Mouse (Mus musculus): ENCODE measurements at regions not wholly inside any gene's neighbourhood (a gene's known extent, or its start where the extent isn't known, plus 50 kb on each side); places are given as distances from the start of the nearest gene placed in this dataset.

DNA sequence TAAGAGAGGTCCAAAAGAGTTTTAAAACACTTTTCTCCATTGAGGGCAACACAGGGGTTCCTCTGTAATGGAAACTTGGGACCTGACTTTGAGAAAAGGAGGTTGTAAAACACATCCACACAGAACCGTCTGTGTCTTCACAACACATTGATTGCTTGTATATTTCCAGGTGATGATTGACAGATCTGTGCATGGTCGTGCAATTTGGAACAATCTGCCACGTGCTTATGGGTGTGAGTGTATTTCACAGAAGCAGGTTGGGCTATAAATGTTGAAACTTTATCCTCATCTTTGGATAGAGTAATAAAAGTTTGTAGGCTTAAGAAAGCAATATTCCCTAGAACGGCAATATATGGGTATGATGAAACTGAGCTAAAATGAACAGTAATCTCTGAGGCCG is 559.5 kb upstream of the Plxna2 start:
- Histone ChIP-seq H3K9ac (no peak overlapping the region), H3K4me1 (no peaks in the 10 kb centered on the region), H3K36me3 (no peaks in the 10 kb centered on the region), H3K4me3 (no peak overlapping the region), H3K27me3 (replicated peaks) (no peaks in the 10 kb centered on the region), H3K9me3 (no peaks in the 10 kb centered on the region), H3K27ac (replicated peaks) (no peak overlapping the region), H3K4me2 (no peak overlapping the region)
- 72% methylated on average over 5 of the region's 5 CpGs for WGBS
- ATAC-seq (ENCODE audit: extremely low read depth, insufficient number of reproducible peaks, low FRiP score, low TSS enrichment): no peak

DNA sequence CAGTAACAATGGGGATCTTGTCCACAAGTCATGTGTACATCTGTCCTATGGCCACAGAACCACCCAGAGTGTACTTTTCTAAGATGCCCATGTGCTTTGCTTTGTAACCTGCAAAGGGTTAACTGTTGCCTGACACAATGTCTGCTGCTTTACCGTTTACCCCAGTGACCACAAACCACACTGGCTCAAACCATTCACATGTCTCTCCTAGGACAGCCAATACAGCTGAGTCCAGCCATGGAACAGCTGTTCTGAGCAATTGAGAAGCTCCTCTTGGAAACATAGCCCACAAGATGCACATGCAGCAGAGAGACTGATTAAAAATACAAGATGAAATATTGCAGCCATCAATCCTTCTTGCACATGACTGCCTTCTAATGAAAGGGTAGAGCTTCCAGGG is 561.5 kb upstream of the Plxna2 start:
- no peak overlapping the region for H3K9ac ChIP-seq
- 17% methylated on average over 1 of the region's 1 CpGs for WGBS

DNA sequence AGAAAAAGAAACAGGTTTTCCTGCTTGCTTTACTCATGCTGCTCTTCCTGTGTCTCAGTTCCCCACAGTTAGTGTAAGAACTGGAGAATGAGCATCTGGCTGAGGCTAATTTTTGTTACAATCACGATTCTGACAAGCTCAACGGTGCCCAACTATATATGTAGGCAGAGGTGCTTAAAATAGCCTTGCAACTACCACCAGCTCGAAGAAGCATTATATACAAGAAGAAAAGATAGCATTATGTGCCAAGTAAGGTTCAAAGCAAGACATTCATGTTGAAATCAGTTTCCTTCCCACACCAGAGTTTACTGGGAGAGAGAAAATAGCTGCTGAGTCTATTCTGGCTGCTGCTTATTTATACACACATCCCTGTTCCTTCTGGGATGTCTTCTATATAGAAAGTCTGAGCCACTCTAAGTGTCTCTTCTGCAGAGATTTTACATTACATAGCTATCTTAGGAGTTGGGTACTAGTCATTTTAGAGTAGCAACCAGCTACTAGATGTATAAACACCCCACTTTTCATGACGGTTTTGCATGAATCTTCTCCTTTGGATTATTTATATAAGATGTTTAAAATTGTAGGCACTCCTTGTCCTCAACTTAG is 568.2 kb upstream of the Plxna2 start:
- WGBS: 40% methylated on average over 4 of the region's 4 CpGs

More for the DNA sequence above, 561.5 kb upstream of the Plxna2 start:
- no peak overlapping the region for H3K4me2 ChIP-seq
- H3K9me3 ChIP-seq: no peaks in the 10 kb centered on the region
- no peak for ATAC-seq (ENCODE audit: extremely low read depth, insufficient number of reproducible peaks, low FRiP score, low TSS enrichment)
- no peak overlapping the region for H3K27ac ChIP-seq (replicated peaks)
- no peak overlapping the region for H3K4me3 ChIP-seq
- H3K27me3 ChIP-seq (replicated peaks): no peaks in the 10 kb centered on the region
- no peaks in the 10 kb centered on the region for H3K36me3 ChIP-seq
- H3K4me1 ChIP-seq: no peaks in the 10 kb centered on the region

DNA sequence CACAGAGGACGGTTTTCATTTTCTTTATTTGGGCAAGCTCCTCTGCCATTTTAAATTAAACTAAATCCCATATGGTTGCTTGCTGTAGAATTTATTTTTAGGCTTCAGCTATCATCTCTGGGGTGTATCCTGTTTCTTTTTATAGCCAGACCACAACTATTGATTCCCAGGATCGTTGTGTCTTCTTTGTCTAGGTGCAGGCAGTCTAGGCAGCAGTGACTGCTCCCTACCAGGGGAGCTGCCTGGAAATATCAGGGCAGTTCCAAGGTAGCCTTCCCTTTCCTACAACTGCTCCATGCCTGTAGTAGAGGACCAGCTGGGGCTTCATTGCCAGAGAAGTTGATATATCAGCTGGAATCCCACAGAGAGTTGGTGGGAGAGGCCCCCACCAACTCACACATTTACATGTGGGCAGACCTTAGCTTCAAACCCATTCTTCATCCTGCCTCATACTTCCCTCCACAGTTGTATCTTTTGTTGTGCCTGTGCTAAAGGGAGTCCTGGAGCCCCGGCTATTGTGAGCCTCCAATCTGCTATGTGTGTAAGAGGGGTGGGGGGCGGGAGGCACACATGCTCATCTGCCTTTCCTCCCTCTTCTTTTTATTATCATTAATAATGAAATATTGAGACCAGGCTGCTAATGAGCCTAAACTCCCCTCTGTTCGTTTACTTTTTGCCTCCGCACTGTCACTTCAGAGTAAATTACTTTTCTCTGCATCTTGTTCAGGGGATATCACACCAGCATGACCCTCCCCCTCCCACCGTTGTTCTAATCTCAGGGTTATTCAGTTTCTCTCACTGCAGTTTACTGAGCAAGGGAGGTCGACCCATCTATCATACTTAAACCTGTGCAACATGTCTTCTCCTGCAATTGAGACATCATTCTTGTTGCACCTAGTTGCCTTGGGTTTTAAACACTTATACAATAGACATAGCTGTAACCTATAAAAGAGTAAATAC is 576.3 kb upstream of the Plxna2 start:
- Histone ChIP-seq H3K36me3 (no peaks in the 10 kb centered on the region), H3K4me1 (0 out of 2 replicates have a peak, but pooled peaks cover 4% of the 10 kb centered on the region), H3K27me3 (replicated peaks) (no peaks in the 10 kb centered on the region), H3K4me3 (no peak overlapping the region), H3K27ac (replicated peaks) (no peak overlapping the region), H3K9ac (no peak overlapping the region), H3K4me2 (no peak overlapping the region), H3K9me3 (no peaks in the 10 kb centered on the region)
- WGBS: 54% methylated on average over 8 of the region's 8 CpGs
- no peak for ATAC-seq (ENCODE audit: extremely low read depth, insufficient number of reproducible peaks, low FRiP score, low TSS enrichment)

More for the DNA sequence above, 568.2 kb upstream of the Plxna2 start:
- no peak overlapping the region for H3K9ac ChIP-seq
- H3K36me3 ChIP-seq: no peaks in the 10 kb centered on the region
- no peaks in the 10 kb centered on the region for H3K9me3 ChIP-seq
- H3K4me2 ChIP-seq: no peak overlapping the region
- H3K4me1 ChIP-seq: no peaks in the 10 kb centered on the region
- H3K4me3 ChIP-seq: no peak overlapping the region
- H3K27ac ChIP-seq (replicated peaks): no peak overlapping the region
- no peaks in the 10 kb centered on the region for H3K27me3 ChIP-seq (replicated peaks)
- ATAC-seq (ENCODE audit: extremely low read depth, insufficient number of reproducible peaks, low FRiP score, low TSS enrichment): no peak

DNA sequence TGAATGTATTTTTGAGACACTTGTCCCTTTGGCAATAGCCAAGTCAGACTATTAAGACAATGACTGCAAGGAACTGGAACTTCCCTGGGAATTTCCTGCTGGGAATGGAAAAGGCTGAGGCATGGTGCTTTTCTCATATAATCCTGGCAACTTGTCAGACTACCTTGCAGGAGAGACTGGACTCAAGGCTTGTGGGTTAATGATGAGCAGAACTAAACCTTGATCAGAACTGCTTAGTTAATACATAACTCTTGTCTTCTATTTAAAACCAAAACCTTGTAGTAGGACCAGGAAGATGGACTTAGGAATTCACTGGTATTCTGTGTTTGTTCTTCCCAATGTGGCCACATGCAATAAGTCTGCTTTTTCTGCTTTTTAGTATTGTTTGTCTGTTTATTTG is 579.3 kb upstream of the Plxna2 start:
- Histone ChIP-seq H3K4me3 (no peak overlapping the region), H3K36me3 (no peaks in the 10 kb centered on the region), H3K9ac (no peak overlapping the region), H3K9me3 (no peaks in the 10 kb centered on the region), H3K4me2 (no peak overlapping the region), H3K27ac (replicated peaks) (no peak overlapping the region), H3K27me3 (replicated peaks) (no peaks in the 10 kb centered on the region), H3K4me1 (0 out of 2 replicates have a peak, but pooled peaks cover 4% of the 10 kb centered on the region)
- no peak for ATAC-seq (ENCODE audit: extremely low read depth, insufficient number of reproducible peaks, low FRiP score, low TSS enrichment)

DNA sequence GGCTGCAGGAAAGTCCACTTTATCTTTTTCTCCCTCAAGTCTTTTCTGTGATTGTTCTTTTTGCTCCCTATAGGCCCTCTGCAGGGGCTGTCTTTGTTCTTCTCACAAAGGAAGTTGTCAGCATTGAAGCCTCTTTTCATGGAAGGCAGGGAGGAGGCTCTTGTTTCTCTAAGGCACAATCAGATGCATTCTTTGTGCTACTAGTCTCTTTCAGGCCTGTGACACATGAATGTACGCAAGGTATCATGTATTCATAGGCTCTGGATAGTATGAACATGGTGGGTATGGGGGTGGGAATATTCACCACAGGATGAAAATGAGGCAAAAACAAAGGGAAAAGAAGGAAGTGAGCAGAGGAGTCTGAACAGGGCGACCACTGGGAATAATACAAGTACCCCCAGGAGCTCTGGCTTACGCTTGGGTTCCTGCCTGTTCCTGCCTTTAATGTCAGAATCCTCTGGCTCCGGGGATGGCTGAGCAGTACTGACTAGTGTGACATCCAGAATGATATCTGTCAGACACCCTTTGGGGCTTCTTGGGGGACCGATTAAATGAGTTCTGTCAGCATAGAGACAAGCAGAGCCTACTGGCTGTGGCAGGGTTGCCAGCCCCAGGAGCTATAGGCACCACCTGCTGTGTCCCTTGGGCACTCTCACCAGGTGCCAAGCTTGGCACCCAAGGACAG is 583.7 kb upstream of the Plxna2 start:
- H3K4me2 ChIP-seq: no peak overlapping the region
- H3K4me3 ChIP-seq: no peak overlapping the region
- H3K27me3 ChIP-seq (replicated peaks): no peaks in the 10 kb centered on the region
- ATAC-seq (ENCODE audit: extremely low read depth, insufficient number of reproducible peaks, low FRiP score, low TSS enrichment): no peak
- no peak overlapping the region for H3K9ac ChIP-seq
- no peaks in the 10 kb centered on the region for H3K36me3 ChIP-seq
- WGBS: 73% methylated on average over 5 of the region's 5 CpGs
- H3K27ac ChIP-seq (replicated peaks): no peak overlapping the region
- no peaks in the 10 kb centered on the region for H3K4me1 ChIP-seq
- H3K9me3 ChIP-seq: no peaks in the 10 kb centered on the region

DNA sequence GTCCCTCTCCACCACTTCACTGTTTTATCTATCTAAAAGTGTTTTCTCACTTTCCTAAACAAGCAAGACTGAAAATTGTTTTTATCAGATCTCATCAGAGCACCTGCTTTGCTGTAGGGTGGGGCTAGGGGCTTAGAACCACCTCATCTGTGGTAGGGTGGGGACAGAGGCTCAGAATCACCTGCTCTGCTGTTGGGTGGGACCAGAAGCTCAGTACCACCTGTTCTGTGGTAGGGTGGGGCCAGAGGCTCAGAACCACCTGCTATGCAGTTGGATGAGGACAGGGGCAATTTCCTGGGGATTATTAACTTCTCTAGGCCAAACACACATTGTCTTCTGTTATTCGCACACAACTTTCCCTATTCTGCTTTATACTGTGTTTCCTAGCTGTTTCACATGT is 585.4 kb upstream of the Plxna2 start:
- 80% methylated on average over 1 of the region's 1 CpGs for WGBS

DNA sequence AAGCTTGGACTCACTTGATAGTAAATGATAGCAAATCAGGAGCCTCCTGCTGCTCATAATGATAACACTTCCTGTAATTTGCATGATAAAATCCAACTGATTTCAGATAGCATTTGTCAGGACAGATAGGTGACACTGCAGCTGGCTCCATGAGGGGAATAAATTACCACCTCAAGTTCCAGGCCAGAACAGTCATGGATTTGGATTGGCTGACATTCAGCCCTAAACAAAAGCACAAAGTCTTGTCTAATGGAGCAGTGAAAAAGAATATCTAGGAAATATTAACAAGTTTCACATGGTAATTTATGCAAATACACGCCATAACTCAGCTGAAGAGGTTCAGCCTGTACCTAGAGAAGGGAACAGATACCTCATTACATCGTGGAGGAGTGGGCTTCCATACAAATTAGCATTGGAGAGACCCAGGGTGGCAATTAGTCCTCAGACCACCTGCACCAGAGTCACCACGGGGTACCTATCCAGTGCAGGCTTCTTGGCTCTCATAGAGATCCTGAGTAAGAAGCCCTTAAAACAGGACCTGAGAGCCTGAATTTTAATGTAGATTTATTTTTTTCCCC is 587.3 kb upstream of the Plxna2 start:
- no peak for ATAC-seq (ENCODE audit: extremely low read depth, insufficient number of reproducible peaks, low FRiP score, low TSS enrichment)
- 58% methylated on average over 3 of the region's 3 CpGs for WGBS
- H3K9me3 ChIP-seq: no peaks in the 10 kb centered on the region
- no peaks in the 10 kb centered on the region for H3K27me3 ChIP-seq (replicated peaks)
- no peak overlapping the region for H3K4me3 ChIP-seq
- H3K9ac ChIP-seq: no peak overlapping the region
- H3K4me1 ChIP-seq: peaks cover 12% of the 10 kb centered on the region
- H3K27ac ChIP-seq (replicated peaks): no peak overlapping the region
- no peak overlapping the region for H3K4me2 ChIP-seq
- no peaks in the 10 kb centered on the region for H3K36me3 ChIP-seq

More for the DNA sequence above, 585.4 kb upstream of the Plxna2 start:
- Histone ChIP-seq H3K4me2 (no peak overlapping the region), H3K27me3 (replicated peaks) (no peaks in the 10 kb centered on the region), H3K36me3 (no peaks in the 10 kb centered on the region), H3K4me1 (no peaks in the 10 kb centered on the region), H3K27ac (replicated peaks) (no peak overlapping the region), H3K4me3 (no peak overlapping the region), H3K9me3 (no peaks in the 10 kb centered on the region), H3K9ac (no peak overlapping the region)
- no peak for ATAC-seq (ENCODE audit: extremely low read depth, insufficient number of reproducible peaks, low FRiP score, low TSS enrichment)

DNA sequence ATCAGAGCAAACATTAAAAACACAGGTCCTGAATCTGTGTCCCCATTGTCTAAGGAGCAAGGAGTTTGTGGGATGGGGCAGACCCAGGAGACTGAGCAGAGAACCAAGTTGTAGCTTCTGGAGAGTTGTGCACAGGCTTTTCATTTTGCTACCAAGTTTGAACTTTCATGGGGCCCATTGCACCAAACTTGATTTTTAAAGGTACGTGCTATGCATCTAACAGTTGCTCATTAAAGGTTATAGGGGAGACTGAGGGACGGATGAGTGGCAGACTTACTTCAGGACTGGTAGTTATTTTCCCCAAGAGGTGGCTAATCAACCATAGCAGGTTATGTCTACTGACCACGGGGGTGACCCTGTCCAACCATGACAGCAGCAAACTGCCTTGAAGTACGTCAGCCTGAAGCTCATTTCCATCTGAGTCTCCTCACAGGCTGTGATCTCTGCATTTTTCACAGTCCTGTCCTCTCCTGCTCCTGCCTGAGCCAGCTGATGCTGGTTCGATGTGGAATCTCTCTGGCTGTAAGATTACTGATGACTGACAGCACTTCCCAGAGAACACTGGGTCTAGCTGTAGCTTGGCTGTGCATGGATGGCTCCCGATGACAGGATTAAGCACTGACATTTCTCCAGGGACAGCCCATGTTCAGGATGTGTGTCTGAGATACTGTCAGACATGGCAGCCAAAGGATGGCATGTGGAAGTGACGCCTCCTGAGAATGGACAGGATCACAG is 590.9 kb upstream of the Plxna2 start:
- Histone ChIP-seq H3K9ac (no peak overlapping the region), H3K27me3 (replicated peaks) (no peaks in the 10 kb centered on the region), H3K4me1 (peaks cover 13% of the 10 kb centered on the region), H3K4me3 (no peak overlapping the region), H3K36me3 (no peaks in the 10 kb centered on the region), H3K9me3 (no peaks in the 10 kb centered on the region), H3K4me2 (no peak overlapping the region), H3K27ac (replicated peaks) (no peak overlapping the region)
- ATAC-seq (ENCODE audit: extremely low read depth, insufficient number of reproducible peaks, low FRiP score, low TSS enrichment): no peak
- 46% methylated on average over 7 of the region's 7 CpGs for whole genome bisulfite sequencing

DNA sequence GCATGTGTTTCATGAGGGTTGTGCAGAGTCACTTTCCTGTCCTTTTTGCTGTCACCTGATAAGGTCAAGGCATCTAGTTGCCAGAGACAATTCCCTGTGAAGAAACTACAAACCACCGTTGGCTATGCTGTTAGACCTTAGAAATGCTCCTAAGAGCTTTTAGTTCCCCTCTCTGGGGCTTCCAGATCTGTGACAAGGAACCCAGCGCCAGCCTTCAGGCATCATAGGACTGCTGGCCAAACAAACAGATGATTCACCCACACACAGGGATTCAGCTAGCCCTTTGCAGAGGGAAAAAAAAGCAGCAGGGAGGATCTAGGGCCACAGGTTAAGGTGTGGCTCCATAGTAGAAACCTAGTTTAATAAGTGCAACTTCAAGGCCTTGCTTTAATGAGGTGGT is 591.8 kb upstream of the Plxna2 start:
- Histone ChIP-seq H3K4me3 (no peak overlapping the region), H3K27ac (replicated peaks) (no peak overlapping the region), H3K4me2 (no peak overlapping the region), H3K9me3 (no peaks in the 10 kb centered on the region), H3K36me3 (no peaks in the 10 kb centered on the region), H3K9ac (no peak overlapping the region), H3K4me1 (peaks cover 13% of the 10 kb centered on the region), H3K27me3 (replicated peaks) (no peaks in the 10 kb centered on the region)
- WGBS: 15% methylated on average over 2 of the region's 2 CpGs
- ATAC-seq (ENCODE audit: extremely low read depth, insufficient number of reproducible peaks, low FRiP score, low TSS enrichment): no peak

DNA sequence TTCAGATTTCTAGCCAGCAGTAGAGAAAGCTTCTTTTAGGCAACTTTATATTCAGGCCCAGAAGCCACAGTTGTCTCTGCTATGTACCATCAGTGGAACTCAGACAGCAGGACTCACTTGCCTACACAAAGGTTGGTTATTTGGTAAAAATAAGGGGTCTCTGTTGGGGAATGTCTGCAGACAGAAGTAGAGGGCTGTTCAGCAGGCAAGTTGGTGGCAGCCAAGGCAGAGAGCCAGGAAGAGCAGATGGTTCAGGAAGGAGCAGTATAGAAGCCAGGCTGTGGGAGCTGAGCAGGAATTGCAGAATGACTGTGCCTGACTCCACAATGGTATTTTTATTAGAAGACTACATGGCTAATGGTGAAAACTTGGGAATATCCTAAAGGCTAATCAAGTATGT is 598.7 kb upstream of the Plxna2 start:
- Histone ChIP-seq H3K4me3 (no peak overlapping the region), H3K9ac (no peak overlapping the region), H3K27me3 (replicated peaks) (no peaks in the 10 kb centered on the region), H3K4me2 (no peak overlapping the region), H3K4me1 (no peaks in the 10 kb centered on the region), H3K9me3 (no peaks in the 10 kb centered on the region), H3K36me3 (no peaks in the 10 kb centered on the region), H3K27ac (replicated peaks) (no peak overlapping the region)
- ATAC-seq (ENCODE audit: extremely low read depth, insufficient number of reproducible peaks, low FRiP score, low TSS enrichment): no peak

Data from heart, embryonic 13.5 days (tissue).